Mouse (Mus musculus): ENCODE results near the gene Olfr71.

GRCm38 (mm10) chr4:43655656-43656338 is 54.3 kb downstream of the Olfr71 start:
- TF ChIP-seq POLR2A (IDR thresholded peaks at IDR 0.05; ENCODE audit: extremely low read depth, insufficient read depth, low read length) (no peak), CTCF (IDR thresholded peaks at IDR 0.05; ENCODE audit: low read depth, low read length) (no peak)

Measured in liver, adult 2 months (tissue).